ENCODE assay signal across 16 mouse cellular contexts in the genomic region with DNA sequence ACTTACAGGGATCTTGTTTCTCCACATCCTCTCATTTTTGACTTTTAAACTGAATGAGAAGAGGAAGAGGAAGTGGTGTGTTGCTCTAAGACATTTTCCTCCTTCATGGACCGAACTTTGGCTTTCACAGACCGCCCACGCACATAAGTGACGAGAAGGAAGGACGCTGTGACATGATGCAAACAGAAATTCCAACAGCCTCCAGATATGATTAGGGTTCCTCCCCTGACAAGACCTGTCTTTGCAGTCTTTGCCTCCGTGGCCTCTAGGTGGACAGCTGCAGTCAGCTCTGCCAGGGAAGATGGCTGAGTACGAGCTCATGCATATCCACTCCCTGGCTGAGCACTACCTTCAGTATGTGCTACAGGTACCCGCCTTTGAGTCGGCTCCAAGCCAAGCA. TPM values are rescaled to one million over a fixed set of nuclear protein-coding genes. Genes with fewer than 3 reads are reported as not detected.
"Had no signal": no experiment of that assay in that cellular context is flagged by ENCODE, and none has a peak within 500 bp of the region (broad histone marks: within the 10 kb centered on the region; RNA-seq: fewer than 3 reads in every experiment).

Gene Bcl2a1c, plus strand, starts transcription at position 281 of the 400 bp plus-strand sequence.

RNA-seq across cellular contexts. Expression of gene Bcl2a1c, which starts in this region (rescaled TPM):
- total RNA-seq: layer of hippocampus, adult 8-10 months; layer of hippocampus, postnatal 14 days; left cerebral cortex, adult 18-20 months; left cerebral cortex, postnatal 10 days; left cerebral cortex, postnatal 4 days had no signal
- polyA plus RNA-seq: intestine, embryonic 15.5 days; kidney, embryonic 14.5 days; large intestine, adult 2 months; limb, embryonic 13.5 days; liver, embryonic 11.5 days; liver, embryonic 15.5 days; midbrain, embryonic 11.5 days; midbrain, embryonic 15.5 days; neural tube, embryonic 14.5 days; small intestine, adult 2 months; stomach, embryonic 16.5 days had no signal
